Mouse (Mus musculus) small intestine, adult 2 months (tissue): Measurements from ENCODE around the gene Tenm3.

Source experiments
- CTCF ChIP-seq: fragments of 200-500 bp; IDR thresholded peaks from 2 replicates; pipeline ENCODE4 v1.5.1; 2012; ENCODE audit warnings: low read depth, mild to moderate bottlenecking, control low read depth, inconsistent platforms, low read length, moderate library complexity, mixed read lengths; ENCODE audit not compliant: insufficient replicate concordance, insufficient read length; ENCODE audit errors: extremely low read depth
- POLR2A ChIP-seq: fragments of 200-500 bp; IDR thresholded peaks from 2 replicates; pipeline ENCODE4 v1.6.1; 2012; ENCODE audit warnings: low read depth, mild to moderate bottlenecking, control low read depth, inconsistent platforms, low read length, moderate library complexity

GRCm38 (mm10) chr8:48315605-48316004 lies 528.1 kb downstream of the Tenm3 start:
- TF ChIP-seq CTCF = no peak
- no peak for TF ChIP-seq POLR2A
